Mouse (Mus musculus): ENCODE measurements around the gene Ppp1r27.

DNA sequence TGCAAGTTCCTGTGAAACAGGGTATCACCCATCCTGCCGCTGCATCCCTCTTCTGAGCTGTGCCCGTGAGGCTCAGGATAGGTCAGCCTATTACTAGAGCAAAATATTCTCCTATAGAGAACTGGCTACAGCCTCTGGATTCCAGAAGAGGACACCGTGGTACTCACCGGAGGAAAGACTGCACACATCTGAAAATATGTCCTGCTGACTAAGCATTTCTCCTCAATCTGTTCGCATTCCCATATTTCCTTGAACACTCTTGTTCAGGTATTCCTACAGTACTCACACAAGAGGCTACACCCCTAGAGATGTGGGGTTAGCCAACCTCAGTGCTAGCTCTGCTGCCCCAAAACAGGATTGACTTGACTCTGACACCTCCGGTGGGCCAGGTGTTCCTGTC is 17.4 kb upstream of the Ppp1r27 start:
- TF ChIP-seq CTCF (IDR thresholded peaks at IDR 0.05; ENCODE audit: control insufficient read depth, insufficient read depth, insufficient read length) (no peak), MAX (IDR thresholded peaks at IDR 0.05) (no peak), MYOD1 (IDR thresholded peaks at IDR 0.05; ENCODE audit: control insufficient read depth, insufficient read length, low read depth) (no peak), CEBPB (IDR thresholded peaks at IDR 0.05; ENCODE audit: low read depth) (no peak), USF1 (IDR thresholded peaks at IDR 0.05; ENCODE audit: low read depth) (no peak)

All from C2C12 (cell line).